Mouse (Mus musculus) cortical plate, adult 2 months (tissue): Measurements from ENCODE around the gene Prkaa2.

Source experiments
- CTCF ChIP-seq: fragments of 200-500 bp; IDR thresholded peaks from 2 replicates; pipeline ENCODE4 v1.5.1; 2011; ENCODE audit warnings: mild to moderate bottlenecking, control low read depth, low read length; ENCODE audit not compliant: insufficient read depth; ENCODE audit errors: extremely low read depth
- POLR2A ChIP-seq: fragments of 200-500 bp; IDR thresholded peaks from 2 replicates; pipeline ENCODE4 v1.6.1; 2011; ENCODE audit warnings: mild to moderate bottlenecking, low read length, control low read depth; ENCODE audit not compliant: insufficient read depth; ENCODE audit errors: extremely low read depth

DNA sequence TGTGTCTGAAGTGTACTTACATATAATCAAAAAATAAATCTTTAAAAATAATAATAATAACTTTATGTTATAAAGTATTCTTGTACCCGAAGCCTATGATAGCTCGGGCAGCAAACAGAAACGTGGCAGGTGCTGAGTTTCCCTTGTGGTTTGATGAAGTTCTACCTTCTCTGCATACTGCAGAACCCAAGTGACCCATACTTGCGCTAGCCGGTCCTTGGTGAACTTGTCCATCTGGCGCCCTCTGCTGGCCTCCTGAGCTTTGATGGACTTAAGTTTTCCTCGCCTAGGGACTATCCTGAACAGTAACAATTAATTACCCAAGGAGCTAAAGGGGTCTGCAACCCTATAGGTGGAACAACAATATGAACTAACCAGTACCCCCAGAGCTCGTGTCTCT lies 12.7 kb upstream of the Prkaa2 start:
- TF ChIP-seq CTCF (peak; percentile 60), POLR2A (no peak)
